Mouse (Mus musculus): ENCODE measurements around the gene Arhgap23. TPM values are rescaled to one million over a fixed set of nuclear protein-coding genes. Genes with fewer than 3 reads are reported as not detected.
A peak's percentile ranks its signal among the peaks of the same experiment; 100 is the strongest.

Gene Arhgap23
- polyA plus RNA-seq, 1 experiment from 2014 or later, result 6.0 TPM

GRCm38 (mm10) chr11:97393658-97394057, 21.7 kb upstream of the Arhgap23 start:
- WGBS, result 64% methylated on average over 11 of the region's 11 CpGs
- H3K36me3 ChIP-seq, result peaks cover 48% of the 10 kb centered on the region

GRCm38 (mm10) chr11:97394146-97394545, 21.2 kb upstream of the Arhgap23 start:
- Histone ChIP-seq H3K27ac (no peak overlapping the region), H3K9ac (no peak overlapping the region), H3K9me3 (replicated peaks) (no peaks in the 10 kb centered on the region), H3K27me3 (no peaks in the 10 kb centered on the region), H3K36me3 (peaks cover 46% of the 10 kb centered on the region), H3K4me2 (no peak overlapping the region), H3K4me3 (no peak overlapping the region), H3K4me1 (replicated peaks) (peaks cover 13% of the 10 kb centered on the region)
- 56% methylated on average over 11 of the region's 11 CpGs for WGBS
- no peak for ATAC-seq (replicated peaks; ENCODE audit: insufficient number of reproducible peaks, insufficient read depth, low FRiP score, low read depth)

More at GRCm38 (mm10) chr11:97393658-97394057, 21.7 kb upstream of the Arhgap23 start:
- H3K27me3 ChIP-seq, result no peaks in the 10 kb centered on the region
- H3K4me1 ChIP-seq (replicated peaks), result peaks cover 13% of the 10 kb centered on the region
- H3K4me3 ChIP-seq, result no peak overlapping the region
- no peak for ATAC-seq (replicated peaks; ENCODE audit: insufficient number of reproducible peaks, insufficient read depth, low FRiP score, low read depth)
- H3K9ac ChIP-seq, result no peak overlapping the region
- no peak overlapping the region for H3K4me2 ChIP-seq
- H3K27ac ChIP-seq, result no peak overlapping the region
- no peaks in the 10 kb centered on the region for H3K9me3 ChIP-seq (replicated peaks)

GRCm38 (mm10) chr11:97398506-97398905, 16.8 kb upstream of the Arhgap23 start:
- no peak for ATAC-seq (replicated peaks; ENCODE audit: insufficient number of reproducible peaks, insufficient read depth, low FRiP score, low read depth)
- H3K4me3 ChIP-seq, result no peak overlapping the region
- WGBS, result 68% methylated on average over 2 of the region's 2 CpGs

GRCm38 (mm10) chr11:97399958-97400710, 15.2 kb upstream of the Arhgap23 start:
- H3K4me3 ChIP-seq, result peak overlapping the region; percentile 47
- H3K4me1 ChIP-seq (replicated peaks), result peaks cover 37% of the 10 kb centered on the region
- peaks cover 8% of the 10 kb centered on the region; the same call in 1 of the 2 replicates for H3K36me3 ChIP-seq
- peak overlapping the region; percentile 38; the same call in 1 of the 2 replicates for H3K9ac ChIP-seq
- 0 out of 2 replicates have a peak, but pooled peaks cover 2% of the 10 kb centered on the region for H3K27me3 ChIP-seq
- H3K9me3 ChIP-seq (replicated peaks), result no peaks in the 10 kb centered on the region
- no peak overlapping the region for H3K27ac ChIP-seq
- H3K4me2 ChIP-seq, result peak overlapping the region; percentile 86
- 5% methylated on average over 23 of the region's 23 CpGs for WGBS
- ATAC-seq (replicated peaks; ENCODE audit: insufficient number of reproducible peaks, insufficient read depth, low FRiP score, low read depth), result peak; percentile 57

More at GRCm38 (mm10) chr11:97398506-97398905, 16.8 kb upstream of the Arhgap23 start:
- Histone ChIP-seq H3K9ac (no peak overlapping the region), H3K4me2 (no peak overlapping the region), H3K36me3 (peaks cover 12% of the 10 kb centered on the region; the same call in 1 of the 2 replicates), H3K27ac (no peak overlapping the region), H3K27me3 (0 out of 2 replicates have a peak, but pooled peaks cover 2% of the 10 kb centered on the region), H3K9me3 (replicated peaks) (no peaks in the 10 kb centered on the region), H3K4me1 (replicated peaks) (peaks cover 27% of the 10 kb centered on the region)

- Histone ChIP-seq H3K27me3 (0 out of 2 replicates have a peak, but pooled peaks cover 2% of the 10 kb centered on the region), H3K36me3 (0 out of 2 replicates have a peak, but pooled peaks cover 3% of the 10 kb centered on the region), H3K9me3 (replicated peaks) (no peaks in the 10 kb centered on the region), H3K4me1 (replicated peaks) (peaks cover 46% of the 10 kb centered on the region), H3K9ac (no peak overlapping the region), H3K4me3 (no peak overlapping the region), H3K4me2 (0 out of 2 replicates have a peak overlapping the region, but pooled peaks have one; percentile 86), H3K27ac (peak overlapping the region; percentile 21; the same call in 1 of the 2 replicates)
- no peak for ATAC-seq (replicated peaks; ENCODE audit: insufficient number of reproducible peaks, insufficient read depth, low FRiP score, low read depth)
- WGBS, result 14% methylated on average over 6 of the region's 6 CpGs
Measured at GRCm38 (mm10) chr11:97401082-97401481, 14.3 kb upstream of the Arhgap23 start.

- Histone ChIP-seq H3K4me3 (no peak overlapping the region), H3K27ac (peak overlapping the region; percentile 21; the same call in 1 of the 2 replicates), H3K4me2 (no peak overlapping the region), H3K27me3 (0 out of 2 replicates have a peak, but pooled peaks cover 2% of the 10 kb centered on the region), H3K9ac (no peak overlapping the region), H3K9me3 (replicated peaks) (no peaks in the 10 kb centered on the region), H3K4me1 (replicated peaks) (peaks cover 54% of the 10 kb centered on the region), H3K36me3 (no peaks in the 10 kb centered on the region)
- 58% methylated on average over 3 of the region's 3 CpGs for WGBS
- ATAC-seq (replicated peaks; ENCODE audit: insufficient number of reproducible peaks, insufficient read depth, low FRiP score, low read depth), result no peak
Measured at GRCm38 (mm10) chr11:97401686-97402435, 13.5 kb upstream of the Arhgap23 start.

GRCm38 (mm10) chr11:97402746-97403145, 12.6 kb upstream of the Arhgap23 start:
- Histone ChIP-seq H3K36me3 (no peaks in the 10 kb centered on the region), H3K9ac (no peak overlapping the region), H3K27me3 (0 out of 2 replicates have a peak, but pooled peaks cover 2% of the 10 kb centered on the region), H3K4me2 (no peak overlapping the region), H3K4me3 (no peak overlapping the region), H3K4me1 (replicated peaks) (peaks cover 63% of the 10 kb centered on the region), H3K9me3 (replicated peaks) (no peaks in the 10 kb centered on the region), H3K27ac (no peak overlapping the region)
- WGBS, result 33% methylated on average over 2 of the region's 2 CpGs
- no peak for ATAC-seq (replicated peaks; ENCODE audit: insufficient number of reproducible peaks, insufficient read depth, low FRiP score, low read depth)

GRCm38 (mm10) chr11:97403614-97404183, 11.6 kb upstream of the Arhgap23 start:
- 47% methylated on average over 8 of the region's 8 CpGs for WGBS
- Histone ChIP-seq H3K27ac (no peak overlapping the region), H3K4me3 (peak overlapping the region; percentile 61), H3K27me3 (0 out of 2 replicates have a peak, but pooled peaks cover 2% of the 10 kb centered on the region), H3K9me3 (replicated peaks) (no peaks in the 10 kb centered on the region), H3K4me2 (peak overlapping the region; percentile 99), H3K4me1 (replicated peaks) (peaks cover 67% of the 10 kb centered on the region), H3K9ac (no peak overlapping the region), H3K36me3 (no peaks in the 10 kb centered on the region)
- no peak for ATAC-seq (replicated peaks; ENCODE audit: insufficient number of reproducible peaks, insufficient read depth, low FRiP score, low read depth)

- Histone ChIP-seq H3K36me3 (no peaks in the 10 kb centered on the region), H3K9me3 (replicated peaks) (no peaks in the 10 kb centered on the region), H3K4me2 (peak overlapping the region; percentile 99), H3K9ac (peak overlapping the region; percentile 56), H3K27me3 (0 out of 2 replicates have a peak, but pooled peaks cover 2% of the 10 kb centered on the region), H3K4me1 (replicated peaks) (peaks cover 67% of the 10 kb centered on the region), H3K27ac (no peak overlapping the region), H3K4me3 (peak overlapping the region; percentile 61)
- peak; percentile 41 for ATAC-seq (replicated peaks; ENCODE audit: insufficient number of reproducible peaks, insufficient read depth, low FRiP score, low read depth)
- WGBS, result under 1% methylated on average over 61 of the region's 61 CpGs
Measured at GRCm38 (mm10) chr11:97404184-97404760, 11.1 kb upstream of the Arhgap23 start.

- H3K27me3 ChIP-seq, result 0 out of 2 replicates have a peak, but pooled peaks cover 2% of the 10 kb centered on the region
- H3K9me3 ChIP-seq (replicated peaks), result no peaks in the 10 kb centered on the region
- H3K36me3 ChIP-seq, result no peaks in the 10 kb centered on the region
- peak overlapping the region; percentile 56 for H3K9ac ChIP-seq
- H3K4me1 ChIP-seq (replicated peaks), result peaks cover 67% of the 10 kb centered on the region
- H3K4me3 ChIP-seq, result peak overlapping the region; percentile 61
- H3K27ac ChIP-seq, result no peak overlapping the region
- WGBS, result 4% methylated on average over 11 of the region's 11 CpGs
- ATAC-seq (replicated peaks; ENCODE audit: insufficient number of reproducible peaks, insufficient read depth, low FRiP score, low read depth), result no peak
- peak overlapping the region; percentile 99 for H3K4me2 ChIP-seq
Measured at GRCm38 (mm10) chr11:97404761-97405190, 10.6 kb upstream of the Arhgap23 start.
